Mouse (Mus musculus) midbrain, embryonic 16.5 days (tissue): ENCODE results near the gene Lax1. TPM values are rescaled to one million over a fixed set of nuclear protein-coding genes. Genes with fewer than 3 reads are reported as not detected.
A peak's percentile ranks its signal among the peaks of the same experiment; 100 is the strongest.

Source experiments
- ATAC-seq: fragments of 200-750 bp; cut with Nextera tagmentation; 2 replicates; pipeline ENCODE4 v1.8.0; 2017; ENCODE audit warnings: moderate TSS enrichment
- H3K27ac ChIP-seq: fragments of 300-500 bp; sonication (generic); 2 replicates; pipeline ENCODE4 v1.5.1; 2014; ENCODE audit warnings: mild to moderate bottlenecking, low read length, mixed read lengths
- H3K27me3 ChIP-seq: fragments of 300-500 bp; sonication (generic); 2 replicates; pipeline ENCODE4 v1.6.1; 2014; ENCODE audit warnings: low read depth, low read length, mixed read lengths; ENCODE audit not compliant: control insufficient read depth, insufficient read depth
- H3K36me3 ChIP-seq: fragments of 300-500 bp; sonication (generic); 2 replicates; pipeline ENCODE4 v1.6.1; 2014; ENCODE audit warnings: mild to moderate bottlenecking, low read length, moderate library complexity, mixed read lengths; ENCODE audit not compliant: control insufficient read depth, insufficient read depth
- H3K4me1 ChIP-seq: fragments of 300-500 bp; sonication (generic); 2 replicates; pipeline ENCODE4 v1.6.1; 2014; ENCODE audit warnings: mild to moderate bottlenecking, low read length, mixed read lengths; ENCODE audit not compliant: control insufficient read depth, insufficient read depth
- H3K4me2 ChIP-seq: fragments of 300-500 bp; sonication (generic); 2 replicates; pipeline ENCODE4 v1.6.1; 2014; ENCODE audit warnings: mild to moderate bottlenecking, low read length, mixed read lengths
- H3K4me3 ChIP-seq: fragments of 300-500 bp; sonication (generic); 2 replicates; pipeline ENCODE4 v1.5.1; 2014; ENCODE audit warnings: low read depth, mild to moderate bottlenecking, low read length, moderate library complexity, mixed read lengths
- H3K9ac ChIP-seq: fragments of 300-500 bp; sonication (generic); 2 replicates; pipeline ENCODE4 v1.6.1; 2014; ENCODE audit warnings: low read depth, low read length, mixed read lengths
- H3K9me3 ChIP-seq: fragments of 300-500 bp; sonication (generic); replicated peaks from 2 replicates; pipeline ENCODE4 v1.6.1; 2014; ENCODE audit warnings: mild to moderate bottlenecking, low read length, mixed read lengths; ENCODE audit not compliant: control insufficient read depth, poor library complexity, severe bottlenecking
- WGBS: fragments of 180-500 bp; shearing (Covaris S2); extraction: QIAGEN DNeasy Blood & Tissue Kit; methylation state at CpG from one replicate; pipeline ENCODE4 v1.1.7; 2014; 5-methylcytosine and 5-hydroxymethylcytosine counted together
- polyA plus RNA-seq: library from polyadenylated mRNA; unstranded; fragments of >200 nt; fragmentation: Nextera tagmentation; extraction: Ambion mirVana; gene quantifications from 2 replicates; pipeline ENCODE4 v1.2.1, GENCODE M21; 2015

Lax1 gene
- polyA plus RNA-seq, 1 experiment from 2014 or later, result 0.08 TPM

- Histone ChIP-seq H3K4me2 (peak within 1 kb of the TSS; percentile 98), H3K9ac (peak within 1 kb of the TSS; percentile 71), H3K27me3 (no peaks in the 10 kb centered on the region), H3K9me3 (no peaks in the 10 kb centered on the region), H3K36me3 (no peaks in the 10 kb centered on the region), H3K27ac (peak within 1 kb of the TSS; percentile 83), H3K4me3 (peak within 1 kb of the TSS; percentile 76), H3K4me1 (peaks cover 37% of the 10 kb centered on the region)
- 2% methylated on average over 32 of the region's 41 CpGs for WGBS
- ATAC-seq, result peak; percentile 85
These were observed 29.3 kb downstream of the Lax1 start, which contains the start of gene Zbed6 for GRCm38 (mm10) chr1:133660466-133661202. Zbed6 (minus strand) TSS chr1:133660885.

- Histone ChIP-seq H3K27me3 (no peaks in the 10 kb centered on the region), H3K36me3 (no peaks in the 10 kb centered on the region), H3K4me3 (no peak overlapping the region), H3K4me2 (no peak overlapping the region), H3K9me3 (no peaks in the 10 kb centered on the region), H3K4me1 (peaks cover 38% of the 10 kb centered on the region), H3K27ac (no peak overlapping the region), H3K9ac (no peak overlapping the region)
- WGBS, result 79% methylated on average over 3 of the region's 3 CpGs
- no peak for ATAC-seq
These were observed 31.0 kb downstream of the Lax1 start for GRCm38 (mm10) chr1:133658878-133659277.

DNA sequence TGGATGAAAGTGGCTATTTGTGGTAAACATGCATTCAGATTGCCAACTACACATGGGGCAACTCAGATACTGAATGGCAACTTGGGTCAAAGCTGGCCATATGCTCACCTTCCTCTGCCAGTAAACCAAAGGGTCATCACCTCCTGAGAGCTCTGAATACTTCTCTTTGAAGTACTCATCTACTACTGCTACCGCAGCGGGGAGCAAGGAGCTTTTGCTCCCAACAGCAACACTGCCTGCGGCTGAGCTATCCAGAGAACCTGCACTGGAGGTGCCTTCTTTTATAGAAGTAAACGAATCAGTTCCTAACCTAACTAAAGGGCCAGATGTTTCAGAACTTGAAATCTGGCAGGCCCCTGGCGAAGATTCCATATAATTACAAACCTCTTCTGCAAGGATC, 33.1 kb downstream of the Lax1 start:
- no peak for ATAC-seq
- no peaks in the 10 kb centered on the region for H3K9me3 ChIP-seq
- peaks cover 45% of the 10 kb centered on the region for H3K4me1 ChIP-seq
- no peak overlapping the region for H3K4me2 ChIP-seq
- no peak overlapping the region for H3K9ac ChIP-seq
- H3K36me3 ChIP-seq, result no peaks in the 10 kb centered on the region
- 71% methylated on average over 5 of the region's 5 CpGs for WGBS
- H3K27me3 ChIP-seq, result no peaks in the 10 kb centered on the region
- no peak overlapping the region for H3K4me3 ChIP-seq
- H3K27ac ChIP-seq, result no peak overlapping the region

- Histone ChIP-seq H3K27me3 (no peaks in the 10 kb centered on the region), H3K27ac (no peak overlapping the region), H3K9me3 (no peaks in the 10 kb centered on the region), H3K36me3 (no peaks in the 10 kb centered on the region), H3K4me1 (peaks cover 24% of the 10 kb centered on the region), H3K9ac (no peak overlapping the region), H3K4me3 (no peak overlapping the region), H3K4me2 (no peak overlapping the region)
- 96% methylated on average over 1 of the region's 1 CpGs for WGBS
- no peak for ATAC-seq
These were observed 36.9 kb downstream of the Lax1 start for GRCm38 (mm10) chr1:133653033-133653432.

DNA sequence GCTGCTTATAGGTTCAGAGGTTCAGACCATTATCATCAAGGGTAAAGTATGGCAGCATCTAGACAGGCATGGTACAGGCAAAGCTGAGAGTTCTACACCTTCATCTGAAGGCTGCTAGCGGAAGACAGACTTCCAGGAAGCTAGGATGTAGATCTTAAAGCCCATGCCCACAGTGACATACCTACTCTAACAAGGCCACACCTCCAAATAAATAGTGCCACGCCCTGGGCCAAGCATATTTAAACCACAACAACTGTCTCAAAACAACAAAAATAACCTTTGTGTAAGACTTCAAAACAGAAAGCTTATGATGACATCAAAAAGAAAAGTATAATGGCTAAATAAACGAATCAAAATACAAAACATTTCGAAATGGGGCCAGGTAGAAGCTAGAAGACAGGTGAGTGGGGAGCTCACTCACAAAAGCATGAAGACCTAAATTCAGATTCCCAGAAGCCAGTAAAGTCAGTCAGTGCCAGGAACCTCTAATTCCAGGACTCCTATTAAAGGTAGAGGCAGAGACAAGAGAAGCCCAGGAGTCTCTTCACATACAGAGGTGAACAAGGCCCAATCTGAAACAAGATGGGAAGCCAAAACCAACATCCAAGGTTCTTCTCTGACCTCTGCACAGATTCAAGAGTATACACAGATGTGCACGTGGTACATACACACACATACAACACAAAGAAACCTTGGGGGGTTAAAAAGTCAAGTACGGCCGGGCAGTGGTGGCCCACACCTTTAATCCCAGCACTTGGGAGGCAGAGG, 39.4 kb downstream of the Lax1 start:
- no peak overlapping the region for H3K4me2 ChIP-seq
- no peak overlapping the region for H3K4me3 ChIP-seq
- peaks cover 4% of the 10 kb centered on the region; the same call in 1 of the 2 replicates for H3K36me3 ChIP-seq
- no peak overlapping the region for H3K9ac ChIP-seq
- WGBS, result 95% methylated on average over 7 of the region's 7 CpGs
- peaks cover 8% of the 10 kb centered on the region for H3K4me1 ChIP-seq
- ATAC-seq, result no peak
- H3K27ac ChIP-seq, result no peak overlapping the region
- no peaks in the 10 kb centered on the region for H3K9me3 ChIP-seq
- H3K27me3 ChIP-seq, result no peaks in the 10 kb centered on the region

- 95% methylated on average over 5 of the region's 5 CpGs for WGBS
- Histone ChIP-seq H3K9ac (no peak overlapping the region), H3K36me3 (peaks cover 22% of the 10 kb centered on the region), H3K9me3 (no peaks in the 10 kb centered on the region), H3K27me3 (no peaks in the 10 kb centered on the region), H3K27ac (no peak overlapping the region), H3K4me2 (no peak overlapping the region), H3K4me1 (no peaks in the 10 kb centered on the region; the same call in 1 of the 2 replicates), H3K4me3 (no peak overlapping the region)
- no peak for ATAC-seq
These were observed 44.3 kb downstream of the Lax1 start for GRCm38 (mm10) chr1:133645652-133646051.

DNA sequence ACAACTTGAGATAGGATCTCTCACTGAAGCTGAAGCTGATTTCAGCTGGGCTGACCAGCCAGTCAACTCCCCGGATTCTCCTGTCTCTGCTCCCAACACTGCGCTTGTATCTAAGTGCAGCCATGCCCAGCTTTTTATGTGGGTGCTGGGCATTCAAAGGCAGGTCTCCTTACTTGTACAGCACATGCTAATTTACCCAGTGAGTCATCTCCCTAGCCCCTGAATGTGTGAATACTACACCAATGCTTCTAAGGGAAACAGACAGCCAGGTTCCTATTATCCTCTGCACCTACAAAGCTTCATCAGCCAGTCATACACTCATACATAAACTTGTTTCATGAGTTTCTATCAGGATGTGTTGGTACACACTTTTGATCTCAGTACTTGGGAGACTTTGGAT, 48.7 kb downstream of the Lax1 start:
- no peak overlapping the region for H3K27ac ChIP-seq
- H3K9ac ChIP-seq, result no peak overlapping the region
- no peak overlapping the region for H3K4me2 ChIP-seq
- peaks cover 52% of the 10 kb centered on the region for H3K36me3 ChIP-seq
- no peak for ATAC-seq
- 96% methylated on average over 2 of the region's 2 CpGs for WGBS
- H3K27me3 ChIP-seq, result no peaks in the 10 kb centered on the region
- H3K9me3 ChIP-seq, result no peaks in the 10 kb centered on the region
- H3K4me3 ChIP-seq, result no peak overlapping the region
- no peaks in the 10 kb centered on the region for H3K4me1 ChIP-seq

DNA sequence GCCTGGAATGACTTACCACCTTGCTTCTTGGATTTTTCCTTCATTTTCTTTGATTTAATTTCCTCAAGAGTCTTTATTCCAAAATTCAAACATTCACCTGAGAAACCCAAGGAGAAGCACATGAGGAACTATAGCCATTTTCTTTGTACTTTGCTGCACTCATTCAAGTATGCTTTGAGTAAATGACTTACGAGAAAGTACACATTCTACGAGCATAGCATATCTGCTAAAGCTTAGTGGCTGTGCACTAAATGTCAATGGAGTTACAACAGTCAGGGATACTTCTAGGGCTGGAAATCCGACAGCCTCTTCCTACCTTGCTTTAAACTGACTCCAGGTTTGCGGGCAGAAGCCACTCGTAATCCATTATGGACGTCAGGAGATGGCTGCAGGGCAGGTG, 51.4 kb downstream of the Lax1 start:
- WGBS, result 90% methylated on average over 6 of the region's 6 CpGs
- no peaks in the 10 kb centered on the region for H3K9me3 ChIP-seq
- no peaks in the 10 kb centered on the region for H3K27me3 ChIP-seq
- H3K4me1 ChIP-seq, result no peaks in the 10 kb centered on the region
- H3K36me3 ChIP-seq, result peaks cover 55% of the 10 kb centered on the region
- H3K27ac ChIP-seq, result no peak overlapping the region
- H3K9ac ChIP-seq, result no peak overlapping the region
- no peak overlapping the region for H3K4me2 ChIP-seq
- no peak for ATAC-seq
- H3K4me3 ChIP-seq, result no peak overlapping the region

GRCm38 (mm10) chr1:133632168-133632567, 57.7 kb downstream of the Lax1 start:
- H3K4me1 ChIP-seq, result no peaks in the 10 kb centered on the region
- H3K9me3 ChIP-seq, result no peaks in the 10 kb centered on the region
- H3K4me2 ChIP-seq, result no peak overlapping the region
- ATAC-seq, result no peak
- no peak overlapping the region for H3K4me3 ChIP-seq
- no peak overlapping the region for H3K27ac ChIP-seq
- H3K9ac ChIP-seq, result no peak overlapping the region
- WGBS, result 95% methylated on average over 2 of the region's 2 CpGs
- no peaks in the 10 kb centered on the region for H3K27me3 ChIP-seq
- peaks cover 45% of the 10 kb centered on the region for H3K36me3 ChIP-seq
